Mouse (Mus musculus): ENCODE results near the gene Fyb.

Gene Fyb

GRCm38 (mm10) chr15:6658081-6658480 lies 135.4 kb downstream of the Fyb start:
- DNase-seq (ENCODE audit: low spot score in 2 of 2) = no peak

- DNase-seq (ENCODE audit: low spot score in 2 of 2) = no peak
Measured at GRCm38 (mm10) chr15:6661951-6662350, 139.3 kb downstream of the Fyb start.

GRCm38 (mm10) chr15:6663991-6664390 lies 141.3 kb downstream of the Fyb start:
- no peak for DNase-seq (ENCODE audit: low spot score in 2 of 2)

- no peak for DNase-seq (ENCODE audit: low spot score in 2 of 2)
Measured at GRCm38 (mm10) chr15:6666072-6666471, 143.4 kb downstream of the Fyb start.

GRCm38 (mm10) chr15:6668793-6669437 lies 146.3 kb downstream of the Fyb start:
- no peak for DNase-seq (ENCODE audit: low spot score in 2 of 2)

GRCm38 (mm10) chr15:6678479-6678878 lies 155.8 kb downstream of the Fyb start:
- no peak for DNase-seq (ENCODE audit: low spot score in 2 of 2)

- DNase-seq (ENCODE audit: low spot score in 2 of 2) = no peak
Measured at GRCm38 (mm10) chr15:6702164-6702563, 179.5 kb downstream of the Fyb start.

GRCm38 (mm10) chr15:6705351-6705901 lies 182.8 kb downstream of the Fyb start:
- DNase-seq (ENCODE audit: low spot score in 2 of 2) = no peak

GRCm38 (mm10) chr15:6707551-6707935 lies 184.9 kb downstream of the Fyb start:
- peak; percentile 18 to 39 for DNase-seq (ENCODE audit: low spot score in 2 of 2)

GRCm38 (mm10) chr15:6707936-6708525 lies 185.4 kb downstream of the Fyb start, which contains the start of gene Rictor:
Rictor (plus strand) TSS chr15:6708379.
- peak; percentile 43 to 57 for DNase-seq (ENCODE audit: low spot score in 2 of 2)

- DNase-seq (ENCODE audit: low spot score in 2 of 2) = peak; percentile 29 to 36
Measured at GRCm38 (mm10) chr15:6708526-6709441, 186.1 kb downstream of the Fyb start.

GRCm38 (mm10) chr15:6709618-6710017 lies 187.0 kb downstream of the Fyb start:
- no peak for DNase-seq (ENCODE audit: low spot score in 2 of 2)

GRCm38 (mm10) chr15:6710341-6710740 lies 187.7 kb downstream of the Fyb start:
- DNase-seq (ENCODE audit: low spot score in 2 of 2) = no peak

GRCm38 (mm10) chr15:6711226-6711625 lies 188.6 kb downstream of the Fyb start:
- no peak for DNase-seq (ENCODE audit: low spot score in 2 of 2)
